ENCODE assay signal across 10 mouse cellular contexts in genomic region chr4:94999249-94999648, GRCm38 (mm10). TPM values are rescaled to one million over a fixed set of nuclear protein-coding genes. Genes with fewer than 3 reads are reported as not detected.
DNase-seq lines count a peak whose midpoint lies in the region; ATAC-seq and TF ChIP-seq lines count a peak whose summit lies in the region.
"Had no signal": no experiment of that assay in that cellular context is flagged by ENCODE, and none has a peak within 500 bp of the region (broad histone marks: within the 10 kb centered on the region; RNA-seq: fewer than 3 reads in every experiment).

No protein-coding gene starts in this region.

- ATAC-seq in liver, embryonic 14.5 days (ENCODE audit: insufficient read depth), result no peak

- peak; percentile 24; the same call in 1 of the 2 replicates for TF ChIP-seq CTCF in liver, embryonic 14.5 days (IDR thresholded peaks at IDR 0.05; ENCODE audit: low read depth)
- TF ChIP-seq CTCF in spleen, adult 2 months (IDR thresholded peaks at IDR 0.05; ENCODE audit: extremely low read depth, insufficient read depth, insufficient read length, insufficient replicate concordance), result no peak

- no peaks in the 10 kb centered on the region for H3K36me3 ChIP-seq in liver, embryonic 14.5 days (replicated peaks; ENCODE audit: control insufficient read depth, insufficient read depth, low read depth)
- no peaks in the 10 kb centered on the region for H3K36me3 ChIP-seq in spleen, adult 2 months (ENCODE audit: control insufficient read depth, insufficient read depth, low read length)
- H3K36me3 ChIP-seq: embryonic facial prominence, embryonic 12.5 days had no signal

- no peak overlapping the region for H3K4me2 ChIP-seq in liver, embryonic 14.5 days (ENCODE audit: low read depth)
- H3K4me2 ChIP-seq: embryonic facial prominence, embryonic 12.5 days had no signal

- WGBS in liver, embryonic 14.5 days (ENCODE audit: insufficient replicate concordance), result 48% methylated on average over 3 of the region's 3 CpGs
- WGBS in spleen, adult 2 months, result 34% methylated on average over 3 of the region's 3 CpGs

- no peak overlapping the region for H3K27ac ChIP-seq in liver, embryonic 14.5 days
- no peak overlapping the region for H3K27ac ChIP-seq in spleen, adult 2 months (ENCODE audit: insufficient read depth, low read length)
- H3K27ac ChIP-seq: embryonic facial prominence, embryonic 12.5 days had no signal

- no peak for TF ChIP-seq POLR2A in spleen, adult 2 months (IDR thresholded peaks at IDR 0.05; ENCODE audit: low read depth, low read length)

- H3K27me3 ChIP-seq in liver, embryonic 14.5 days (ENCODE audit: control insufficient read depth, insufficient read depth, low read length), result no peaks in the 10 kb centered on the region
- no peaks in the 10 kb centered on the region for H3K27me3 ChIP-seq in spleen, adult 2 months (ENCODE audit: control insufficient read depth, insufficient read depth, low read length)
- H3K27me3 ChIP-seq: embryonic facial prominence, embryonic 12.5 days had no signal

- peak; percentile 23 to 43 for DNase-seq in cerebellum, postnatal 10 days
- no peak for DNase-seq in cerebellum, postnatal 36 days
- DNase-seq in liver, embryonic 14.5 days (ENCODE audit: low read depth in 3 of 3, low spot score in 3 of 3), result no peak
- no peak for DNase-seq in liver
- peak; percentile 80 for DNase-seq in brain, adult 2 months (ENCODE audit: low read depth, low spot score)
- DNase-seq in spleen, adult 2 months (ENCODE audit: low read depth in 1 of 2, low spot score in 2 of 2), result peak; percentile 58 to 67
- no peak for DNase-seq in neural tube, embryonic 10.5 days (ENCODE audit: extremely low spot score, low spot score)
- DNase-seq in layer of hippocampus, adult 8-10 months (ENCODE audit: low spot score in 2 of 2), result no peak
- DNase-seq: right cerebral cortex, postnatal 4 days had no signal

- no peak overlapping the region for H3K9ac ChIP-seq in liver, embryonic 14.5 days (replicated peaks)
- H3K9ac ChIP-seq: embryonic facial prominence, embryonic 12.5 days had no signal

- H3K4me3 ChIP-seq in liver, embryonic 14.5 days (ENCODE audit: insufficient read depth in 1 of 2, low read depth in 2 of 2, low read length in 2 of 2), result no peak overlapping the region
- H3K4me3 ChIP-seq in spleen, adult 2 months (ENCODE audit: extremely low read depth, insufficient read depth, insufficient read length), result no peak overlapping the region
- H3K4me3 ChIP-seq: embryonic facial prominence, embryonic 12.5 days had no signal

- no peaks in the 10 kb centered on the region for H3K4me1 ChIP-seq in liver, embryonic 14.5 days (replicated peaks; ENCODE audit: control insufficient read depth in 2 of 2, insufficient read depth in 2 of 2, low read length in 1 of 2)
- no peaks in the 10 kb centered on the region for H3K4me1 ChIP-seq in spleen, adult 2 months (ENCODE audit: control insufficient read depth, insufficient read depth, insufficient read length)
- H3K4me1 ChIP-seq: embryonic facial prominence, embryonic 12.5 days had no signal

- no peak for TF ChIP-seq EP300 in liver, embryonic 14.5 days (IDR thresholded peaks at IDR 0.05; ENCODE audit: low read depth)

- H3K9me3 ChIP-seq in liver, embryonic 14.5 days (ENCODE audit: control insufficient read depth, low read length), result no peaks in the 10 kb centered on the region
- H3K9me3 ChIP-seq: embryonic facial prominence, embryonic 12.5 days had no signal

RNA-seq across cellular contexts. Expression of gene Mysm1, which starts 20.3 kb away (rescaled TPM):
- polyA plus RNA-seq in liver, embryonic 14.5 days (2012; rRNA removed), result 2.9 and 3.7 TPM in 2 replicates
- polyA plus RNA-seq in liver, embryonic 14.5 days (2014; fragmentation: Nextera tagmentation; extraction: Ambion mirVana), result 5.8 and 7.3 TPM in 2 replicates
- 2.6 and 2.9 TPM in 2 replicates for polyA plus RNA-seq in spleen, adult 2 months (2012; rRNA removed)
- 10 to 100 TPM; 32.2 to 34.4 (median 32.7) TPM for total RNA-seq in layer of hippocampus, adult 8-10 months (2022)

RNA-seq across cellular contexts. Expression of gene Jun, which starts 52.8 kb away (rescaled TPM):
- polyA plus RNA-seq in liver, embryonic 14.5 days (2012; rRNA removed), result 2.0 and 2.4 TPM in 2 replicates
- 1.1 and 1.4 TPM in 2 replicates for polyA plus RNA-seq in liver, embryonic 14.5 days (2014; fragmentation: Nextera tagmentation; extraction: Ambion mirVana)
- 16.7 and 19.4 TPM in 2 replicates for polyA plus RNA-seq in spleen, adult 2 months (2012; rRNA removed)
- 10 to 100 TPM; 85.9 to 98.9 (median 93.5) TPM for total RNA-seq in layer of hippocampus, adult 8-10 months (2022)

Comparison
In these comparisons a context has a peak if more than half of its experiments do, and no peak if none do; other contexts are left out.
1. DNase-seq: peak in cerebellum, postnatal 10 days (2 of 2), brain, adult 2 months (single experiment) and spleen, adult 2 months (2 of 2); none in cerebellum, postnatal 36 days (0 of 2), liver, embryonic 14.5 days (0 of 3), liver (single experiment), neural tube, embryonic 10.5 days (single experiment) and layer of hippocampus, adult 8-10 months (0 of 2).